Mouse (Mus musculus) embryo, embryonic 9.5 days (tissue): ENCODE measurements at regions not wholly inside any gene's neighbourhood (a gene's known extent, or its start where the extent isn't known, plus 50 kb on each side); places are given as distances from the start of the nearest gene placed in this dataset.
A peak's percentile ranks its signal among the peaks of the same experiment; 100 is the strongest.

ENCODE experiments used
- DNase-seq: peaks from one replicate; pipeline ENCODE4 v3.0.0-alpha.2; 2017; ENCODE audit errors: extremely low spot score

- no peak for DNase-seq
Measured at GRCm38 (mm10) chr12:57809961-57810360, 246.0 kb downstream of the Ttc6 start.

GRCm38 (mm10) chr12:57823809-57824208 lies 259.9 kb downstream of the Ttc6 start:
- DNase-seq = no peak

- peak; percentile 61 for DNase-seq
Measured at GRCm38 (mm10) chr12:57825754-57826153, 261.8 kb downstream of the Ttc6 start.

DNA sequence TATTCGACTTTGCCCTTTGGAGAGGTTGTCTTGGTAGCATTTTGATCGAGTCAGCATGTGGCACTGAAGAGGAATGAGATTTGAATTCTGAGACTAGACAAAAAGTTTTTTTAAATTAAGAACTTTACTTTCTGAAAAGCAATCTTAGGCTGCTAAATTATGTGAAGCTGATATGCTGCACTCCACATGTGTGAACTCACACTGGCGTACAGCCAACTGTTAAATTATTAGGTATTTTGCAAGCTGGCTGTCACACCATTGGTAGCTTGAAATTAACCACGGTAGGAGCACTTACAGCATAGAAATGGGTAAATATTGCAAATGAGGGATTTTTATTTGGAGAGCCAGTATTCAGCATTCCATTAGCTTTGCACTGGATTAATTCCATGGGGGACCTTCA lies 278.9 kb downstream of the Ttc6 start:
- DNase-seq = no peak

GRCm38 (mm10) chr12:57871028-57871427 lies 307.1 kb downstream of the Ttc6 start:
- no peak for DNase-seq

DNA sequence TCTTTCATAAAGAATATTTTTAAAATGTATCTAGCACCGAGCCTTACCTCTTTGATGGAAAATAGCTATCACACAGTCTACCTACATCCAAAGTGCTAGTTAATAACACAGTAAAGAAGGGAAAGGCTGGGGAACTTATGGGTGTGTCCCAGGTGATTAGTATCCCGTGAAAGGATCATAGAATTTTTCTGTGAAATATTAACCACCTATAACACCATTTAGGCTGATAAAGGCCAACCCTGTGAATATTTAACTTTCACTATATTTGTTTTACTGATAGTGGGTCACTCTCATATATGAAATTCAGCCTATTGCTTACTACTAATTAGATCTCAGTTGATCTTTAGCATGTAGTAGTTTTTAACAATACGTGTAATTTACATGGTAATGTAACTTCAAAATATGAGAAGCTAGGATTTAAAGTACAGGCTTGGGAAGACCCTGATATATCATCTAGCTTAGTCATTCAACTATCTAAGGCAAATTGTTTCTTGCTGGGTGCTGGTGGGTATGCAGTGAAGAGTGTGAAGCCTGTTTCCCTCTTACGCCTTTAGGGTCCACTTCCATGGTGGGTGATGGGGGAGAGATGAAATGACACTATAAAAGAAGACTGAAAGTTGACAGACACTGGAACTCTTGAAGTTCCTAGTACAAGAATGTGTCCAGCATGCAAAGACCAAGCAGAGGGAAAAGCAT lies 320.6 kb upstream of the Sstr1 start:
- no peak for DNase-seq

GRCm38 (mm10) chr12:57891556-57891955 lies 320.0 kb upstream of the Sstr1 start:
- no peak for DNase-seq

- no peak for DNase-seq
Measured at GRCm38 (mm10) chr12:57897751-57898250, 313.8 kb upstream of the Sstr1 start.

- no peak for DNase-seq
Measured at GRCm38 (mm10) chr12:57904658-57905057, 306.9 kb upstream of the Sstr1 start.

- no peak for DNase-seq
Measured at GRCm38 (mm10) chr12:57918211-57918610, 293.4 kb upstream of the Sstr1 start.

DNA sequence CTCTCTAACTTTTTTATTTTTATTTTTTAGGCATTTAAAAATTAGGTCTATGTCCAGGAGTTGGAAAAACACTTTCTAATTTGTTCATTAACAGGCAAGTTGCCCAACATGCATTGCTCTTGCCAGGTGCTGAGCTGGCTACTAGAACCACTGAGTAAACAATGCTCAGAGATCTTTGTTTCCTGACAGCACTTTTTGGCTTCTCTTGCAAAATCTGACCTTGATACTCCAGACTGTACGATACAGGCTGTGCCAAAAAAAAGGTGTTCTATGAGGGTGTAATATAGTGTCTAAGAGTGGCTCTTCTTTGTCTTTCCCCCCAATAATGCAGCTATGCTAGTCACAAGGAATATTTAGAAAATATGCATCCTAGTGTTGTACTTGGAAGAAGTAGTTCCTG lies 289.5 kb upstream of the Sstr1 start:
- no peak for DNase-seq

- DNase-seq = no peak
Measured at GRCm38 (mm10) chr12:57924422-57924821, 287.1 kb upstream of the Sstr1 start.

DNA sequence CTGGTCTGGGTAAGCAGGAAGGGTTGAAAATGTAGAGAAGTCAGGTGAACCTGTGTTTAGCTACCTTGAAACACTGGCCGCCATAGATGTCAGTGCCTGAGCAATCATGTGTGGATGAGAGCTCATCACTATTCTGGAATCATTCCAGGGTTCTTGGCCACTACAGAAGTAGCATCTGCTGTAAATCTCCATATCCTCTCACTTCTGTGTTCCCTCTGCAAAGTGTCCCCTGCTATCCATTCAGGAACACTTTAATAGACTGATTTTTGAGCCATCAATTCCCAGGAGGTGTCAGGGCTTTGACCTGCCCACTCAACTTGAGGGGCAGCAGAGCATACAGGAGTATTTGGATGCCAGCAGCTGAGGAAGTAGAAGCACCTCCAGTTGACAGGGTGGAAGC lies 284.7 kb upstream of the Sstr1 start:
- DNase-seq = no peak

- no peak for DNase-seq
Measured at GRCm38 (mm10) chr12:57928030-57928429, 283.5 kb upstream of the Sstr1 start.

DNA sequence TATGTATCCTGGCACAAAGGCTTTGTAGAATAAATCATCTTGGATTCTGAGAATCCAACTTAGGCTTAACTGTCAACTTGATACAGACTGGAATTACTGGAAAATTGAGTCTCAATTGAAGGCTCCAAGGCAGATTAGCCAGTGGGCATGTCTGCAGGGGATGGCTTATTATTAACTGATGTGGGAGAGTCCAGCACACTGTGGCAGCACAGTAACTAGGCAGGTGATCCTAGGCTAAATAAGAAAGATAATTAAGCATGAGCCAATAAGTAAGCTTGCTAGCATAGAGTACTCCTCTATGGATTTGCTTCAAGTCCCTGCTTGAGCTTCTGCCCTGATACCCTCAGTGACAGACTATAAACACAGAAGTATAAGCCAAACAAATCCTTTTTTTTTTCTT lies 279.7 kb upstream of the Sstr1 start:
- no peak for DNase-seq

DNA sequence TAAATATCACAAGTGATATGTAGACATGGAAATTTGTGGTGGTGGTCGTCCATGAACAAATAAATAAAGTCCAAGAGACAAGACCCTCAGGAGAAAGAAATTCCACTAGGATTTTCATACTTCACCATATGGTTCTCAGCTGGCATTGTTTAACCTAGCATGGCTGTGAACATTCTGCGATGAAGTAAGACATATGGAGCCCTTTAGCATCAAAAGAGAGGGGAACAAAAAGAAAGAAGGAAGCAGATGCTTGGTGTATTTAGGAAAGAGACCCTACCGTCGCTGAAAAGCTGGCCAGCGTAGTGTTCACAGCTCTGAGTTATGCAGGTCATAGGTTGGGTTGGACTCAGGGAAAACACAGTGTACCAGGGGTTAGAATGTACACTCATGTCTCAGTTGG lies 261.7 kb upstream of the Sstr1 start:
- DNase-seq = no peak

DNA sequence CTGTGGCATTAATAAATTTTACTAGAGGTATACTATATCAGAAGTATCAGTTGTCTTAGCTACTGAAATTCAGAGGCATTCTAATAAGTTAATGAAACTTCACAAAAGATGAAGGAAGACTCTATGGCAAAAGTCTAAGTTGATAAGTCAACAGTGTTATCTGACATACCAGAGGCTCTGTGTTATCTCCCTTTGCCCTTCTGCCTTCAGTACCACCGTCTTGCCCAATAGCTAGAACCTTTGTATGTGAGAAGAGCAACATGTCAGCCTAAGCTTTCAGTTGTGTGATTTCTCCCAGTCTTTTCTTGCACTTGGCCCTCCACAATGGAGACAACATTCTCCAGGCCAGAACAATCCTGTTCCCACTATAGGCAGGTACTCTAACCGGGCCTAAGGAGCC lies 253.0 kb upstream of the Sstr1 start:
- DNase-seq = no peak

DNA sequence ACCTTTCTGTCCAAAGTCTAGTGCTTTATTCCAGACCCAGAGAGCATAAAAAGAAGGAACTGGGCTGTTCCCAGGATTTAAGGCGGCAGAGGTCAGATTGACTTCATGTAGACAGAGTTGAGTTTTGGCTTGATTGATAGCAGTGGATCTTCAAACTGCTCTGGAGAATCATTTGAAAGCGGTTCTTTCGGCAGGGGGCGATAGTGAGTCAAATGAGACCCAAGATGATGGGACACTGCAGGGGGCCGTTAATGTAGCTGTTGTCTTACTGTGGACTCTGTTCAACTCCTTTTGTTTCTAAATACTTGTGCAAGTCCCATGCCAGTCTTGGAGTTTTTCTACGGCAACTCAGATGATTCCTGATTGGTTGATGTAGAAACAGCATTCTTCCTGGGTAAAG lies 251.4 kb upstream of the Sstr1 start:
- DNase-seq = no peak

DNA sequence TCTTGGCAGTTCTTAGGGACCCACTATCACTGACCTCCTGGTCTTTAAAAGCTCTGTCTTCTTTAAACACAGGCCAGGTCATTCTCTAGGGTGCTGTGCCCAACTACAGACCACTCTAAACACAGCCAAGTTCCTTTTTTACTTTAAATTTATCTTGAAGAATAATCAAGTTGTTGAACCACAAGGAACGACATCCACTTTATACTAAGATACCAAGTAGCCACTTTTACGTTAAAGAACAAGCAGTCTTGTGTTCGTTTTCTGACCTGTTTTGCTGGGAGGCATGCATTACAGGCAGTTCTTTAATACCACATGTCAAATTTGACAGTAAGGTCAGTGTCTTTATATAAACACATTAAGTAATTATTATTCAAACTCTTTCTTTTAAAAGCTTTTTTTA lies 242.4 kb upstream of the Sstr1 start:
- no peak for DNase-seq

- DNase-seq = no peak
Measured at GRCm38 (mm10) chr12:57970163-57970562, 241.4 kb upstream of the Sstr1 start.

GRCm38 (mm10) chr12:57972484-57972883 lies 239.1 kb upstream of the Sstr1 start:
- DNase-seq = no peak
